Mouse (Mus musculus) heart, postnatal 14 days (tissue): Measurements from ENCODE around the gene Stx17. TPM values are rescaled to one million over a fixed set of nuclear protein-coding genes. Genes with fewer than 3 reads are reported as not detected.

Experiments used
- DNase-seq, 2 experiments: peaks; one replicate each; pipeline ENCODE4 v3.0.0; 2021 to 2022
- intact Hi-C: fragments of 180-260 bp; cut with DNase I; formaldehyde crosslinking; loops from one replicate; pipeline ENCODE4 v1.15.1; 2025
- microRNA-seq, 2 experiments: library from miRNA; unstranded; fragments of <30 nt; microRNA quantifications; one replicate each; pipeline ENCODE4 v1.2.0; 2021 to 2022
- total RNA-seq, 2 experiments: library from RNA; stranded (reverse); gene quantifications; 2 replicates each; pipeline ENCODE4 v1.2.3; 2021

The Stx17 gene
- total RNA-seq, 2 experiments from 2014 or later = 26.5 to 28.0 TPM

- intact Hi-C loops = no loop called here
Measured at GRCm38 (mm10) chr4:48155864-48156263, 31.1 kb downstream of the Stx17 start.

GRCm38 (mm10) chr4:48160386-48160785 lies 35.7 kb downstream of the Stx17 start:
- no peak for DNase-seq
- intact Hi-C loops = no loop called here

More at GRCm38 (mm10) chr4:48155864-48156263, 31.1 kb downstream of the Stx17 start:
- DNase-seq = no peak

GRCm38 (mm10) chr4:48163851-48164250 lies 39.1 kb downstream of the Stx17 start:
- peak in 1 of 2 experiments; percentile 11 for DNase-seq
- intact Hi-C loops = no loop called here

- no peak for DNase-seq
- intact Hi-C loops = no loop called here
Measured at GRCm38 (mm10) chr4:48175666-48176065, 51.0 kb downstream of the Stx17 start.

GRCm38 (mm10) chr4:48180922-48181321 lies 56.2 kb downstream of the Stx17 start:
- intact Hi-C loops = no loop called here

GRCm38 (mm10) chr4:48181366-48181765 lies 56.7 kb downstream of the Stx17 start:
- DNase-seq = no peak
- intact Hi-C loops = no loop called here

More at GRCm38 (mm10) chr4:48180922-48181321, 56.2 kb downstream of the Stx17 start:
- no peak for DNase-seq

- intact Hi-C loops = no loop called here
- DNase-seq = no peak
Measured at GRCm38 (mm10) chr4:48182115-48182806, 57.5 kb downstream of the Stx17 start.

- intact Hi-C loops = no loop called here
- no peak for DNase-seq
Measured at GRCm38 (mm10) chr4:48197925-48198324, 73.2 kb downstream of the Stx17 start.

GRCm38 (mm10) chr4:48198447-48198846 lies 73.7 kb downstream of the Stx17 start:
- intact Hi-C loops = no loop called here
- no peak for DNase-seq

GRCm38 (mm10) chr4:48203564-48203963 lies 78.8 kb downstream of the Stx17 start:
- intact Hi-C loops = loop anchor here (5.0 kb wide), 1 partner anchor 681 kb away; no protein-coding TSS in a partner anchor
- no peak for DNase-seq

GRCm38 (mm10) chr4:48225173-48225572 lies 100.5 kb downstream of the Stx17 start:
- intact Hi-C loops = loop anchor here (1.0 to 10.0 kb wide), 4 partner anchors 52 to 790 kb away; partner anchors contain the start of genes Erp44 and Invs
- peak; percentile 72 to 87 for DNase-seq

GRCm38 (mm10) chr4:48225604-48226003 lies 100.9 kb downstream of the Stx17 start:
- DNase-seq = no peak
- intact Hi-C loops = loop anchor here (1.0 to 10.0 kb wide), 4 partner anchors 52 to 791 kb away; partner anchors contain the start of genes Erp44 and Invs

GRCm38 (mm10) chr4:48226800-48227199 lies 102.1 kb downstream of the Stx17 start:
- intact Hi-C loops = loop anchor here (5.0 to 10.0 kb wide), 2 partner anchors 51 to 792 kb away; partner anchors contain the start of genes Erp44 and Invs
- DNase-seq = no peak

Small RNA genes lying within 50 kb of the gene (microRNA-seq; reads per million reads assigned to microRNA genes)
- gene Mir1958 = 0 reads per million in 2 experiments

Other genes starting within 250 kb of the Stx17 start
- gene Nr4a3, start 79.8 kb upstream of the Stx17 start, total RNA-seq = 10 to 100 TPM in 1 of 2 experiments, 1 to 10 TPM in 1; 4.0 to 12.0 TPM
- 10 to 100 TPM; 29.8 to 33.8 TPM for gene Erp44, start 154.6 kb downstream of the Stx17 start, total RNA-seq
- 1 to 10 TPM; 3.7 to 4.2 TPM for gene Invs, start 154.8 kb downstream of the Stx17 start, total RNA-seq